Mouse (Mus musculus): Measurements from ENCODE around the gene Hormad1. TPM values are rescaled to one million over a fixed set of nuclear protein-coding genes. Genes with fewer than 3 reads are reported as not detected.
A peak's percentile ranks its signal among the peaks of the same experiment; 100 is the strongest.
"Not testable (repeated sequence)": the region's sequence is repeated elsewhere in the genome, so short reads cannot be mapped to it uniquely, and the experiment has no call there.

Hormad1 gene
- not detected for total RNA-seq (2021)
- long read RNA-seq, experiment 1, partial matches to known transcripts: 0 of 3 reads
- long read RNA-seq, experiment 1, other reads (novel, unspliced or antisense): 3 of 3 reads
- long read RNA-seq, experiment 2: 0 reads

DNA sequence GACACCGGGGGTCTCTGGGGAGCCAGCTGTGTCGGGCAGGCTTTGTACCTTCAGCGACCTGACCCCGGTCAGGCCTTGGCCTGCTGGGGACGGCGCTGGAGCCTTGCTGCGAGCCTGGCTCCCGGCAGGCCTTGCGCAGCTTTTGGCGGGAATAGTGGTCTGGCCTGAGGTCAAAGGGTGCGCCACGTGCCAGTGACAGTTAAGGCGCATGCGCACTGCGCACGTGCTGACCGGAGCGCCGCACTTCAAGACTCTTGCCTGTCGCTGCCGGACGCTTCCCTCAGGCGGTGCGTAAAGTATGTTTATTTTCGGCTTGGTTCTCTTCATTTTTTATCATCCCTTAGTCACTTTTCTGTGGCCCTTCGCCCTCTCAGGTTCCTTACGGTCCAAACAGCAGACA lies at the start of gene Hormad1:
Gene Hormad1, plus strand, starts transcription at position 241 of the 400 bp plus-strand sequence.
- DNase-seq: no peak

GRCm38 (mm10) chr3:95511611-95512180 lies 47.8 kb upstream of the Hormad1 start:
- DNase-seq: no peak

DNA sequence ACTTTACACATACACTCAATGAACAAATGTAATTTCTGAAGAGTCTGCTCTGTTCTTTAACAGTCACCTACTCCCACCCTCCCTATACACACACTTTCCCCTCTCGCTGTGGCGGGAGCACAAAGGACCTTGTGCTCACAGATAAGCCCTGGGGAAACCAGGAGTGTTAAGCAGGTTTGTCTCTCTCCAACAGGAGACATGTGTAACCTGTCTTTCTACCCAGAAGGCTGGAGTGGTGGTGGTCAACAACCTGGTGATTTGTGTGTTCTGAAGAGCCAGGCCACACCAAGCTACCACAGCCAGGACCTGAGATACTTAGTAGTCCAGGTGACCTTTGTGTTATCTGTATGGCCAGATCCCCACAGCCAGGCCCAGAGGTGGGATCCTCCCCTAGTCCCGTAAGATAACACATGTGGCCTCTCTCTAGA lies 42.8 kb upstream of the Hormad1 start:
- no peak for DNase-seq

GRCm38 (mm10) chr3:95517493-95517898 lies 42.0 kb upstream of the Hormad1 start:
- peak; percentile 42 for DNase-seq

DNA sequence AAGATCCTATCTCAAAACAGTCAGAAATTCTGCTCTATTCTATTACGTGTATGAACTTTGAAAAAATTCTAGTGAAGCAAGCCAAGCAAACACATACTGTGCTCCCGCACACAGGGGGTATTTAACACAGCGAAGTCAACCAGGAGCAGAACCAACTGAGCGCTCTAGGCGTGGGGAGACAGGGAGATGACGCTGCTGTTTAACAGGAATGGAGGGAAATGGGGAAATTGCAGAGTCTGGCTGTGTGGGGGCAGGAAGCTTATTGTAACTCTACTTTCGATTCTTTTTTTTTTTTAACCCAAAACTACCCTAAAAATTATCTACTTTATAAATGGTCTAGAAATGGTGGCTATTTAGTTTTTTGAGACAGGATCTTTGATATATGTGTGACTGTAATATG lies 40.6 kb upstream of the Hormad1 start:
- no peak for DNase-seq

DNA sequence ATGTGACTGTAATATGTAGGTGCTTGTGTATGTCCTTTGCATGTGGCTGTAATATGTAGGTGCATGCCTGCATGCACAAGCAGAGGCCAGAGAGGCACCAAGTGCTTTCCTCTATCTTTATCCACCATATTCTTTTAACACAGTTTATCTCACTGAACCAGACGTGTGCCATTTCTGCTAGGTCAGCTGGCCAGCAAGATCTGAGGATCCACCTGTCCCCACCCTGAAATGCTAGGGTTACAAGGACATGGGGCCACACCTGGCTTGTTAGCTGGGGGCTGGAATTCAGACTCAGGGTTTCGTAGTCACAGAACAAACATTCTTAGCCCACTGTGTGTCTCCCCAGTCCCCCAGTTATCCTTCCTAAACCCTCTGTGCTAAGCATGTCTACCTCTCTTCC lies 40.2 kb upstream of the Hormad1 start:
- no peak for DNase-seq

DNA sequence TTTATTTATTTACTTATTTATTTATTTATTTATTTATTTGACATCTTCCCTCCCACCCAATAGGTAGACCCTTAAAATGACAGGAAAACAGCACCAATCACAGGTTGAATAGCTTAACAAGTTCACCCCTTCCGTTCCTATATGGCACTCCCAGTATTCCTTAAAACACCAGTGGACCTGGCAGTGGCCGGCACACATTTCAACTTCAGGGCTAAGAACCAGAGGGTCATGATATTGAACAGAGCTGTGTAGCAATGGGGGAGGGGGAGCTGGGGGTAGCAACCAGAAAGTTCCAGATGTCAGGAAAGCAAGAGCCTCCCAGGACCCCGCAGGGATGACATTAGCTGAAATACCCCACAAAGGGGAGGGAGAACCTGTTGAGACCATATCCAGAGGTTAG lies 39.4 kb upstream of the Hormad1 start:
- no peak for DNase-seq

- DNase-seq: no peak
These were observed 38.3 kb upstream of the Hormad1 start for GRCm38 (mm10) chr3:95521168-95521567.

GRCm38 (mm10) chr3:95523662-95524061 lies 35.8 kb upstream of the Hormad1 start:
- no peak for DNase-seq

DNA sequence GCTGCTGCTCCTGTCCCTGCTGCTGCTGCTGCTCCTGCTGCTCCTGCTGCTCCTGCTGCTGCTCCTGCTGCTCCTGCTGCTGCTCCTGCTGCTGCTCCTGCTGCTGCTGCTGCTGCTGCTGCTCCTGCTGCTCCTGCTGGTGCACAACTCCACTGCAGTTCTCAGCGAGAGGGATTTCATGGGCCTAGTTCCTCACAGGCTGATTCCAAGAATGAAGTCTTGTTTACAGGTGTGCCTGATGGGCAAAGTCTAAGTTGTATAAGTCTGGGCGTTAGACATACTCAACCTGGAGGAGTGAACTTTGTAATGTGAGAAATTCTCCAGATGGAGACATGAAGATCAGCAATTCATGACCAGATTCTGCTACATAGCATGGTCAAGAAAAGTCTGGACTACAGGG lies 34.8 kb upstream of the Hormad1 start:
- no peak for DNase-seq

DNA sequence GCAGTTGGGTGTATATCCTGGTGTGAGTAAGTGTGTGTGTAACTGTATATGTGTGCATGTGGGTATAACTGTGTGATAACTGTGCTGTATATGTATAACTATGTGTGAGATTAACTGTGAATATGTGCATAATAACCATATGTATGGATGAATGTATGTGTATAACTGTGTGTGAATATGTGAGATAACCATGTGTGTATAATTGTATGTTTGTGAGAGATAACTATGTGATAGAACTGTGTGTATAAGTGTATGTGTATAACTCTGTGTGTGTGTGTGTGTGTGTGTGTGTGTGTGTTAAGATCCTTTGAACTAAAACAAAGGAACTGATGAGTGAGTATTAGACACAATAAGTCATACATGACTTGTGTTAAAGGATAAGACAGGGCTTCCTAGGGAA lies 33.4 kb upstream of the Hormad1 start:
- DNase-seq: no peak

DNA sequence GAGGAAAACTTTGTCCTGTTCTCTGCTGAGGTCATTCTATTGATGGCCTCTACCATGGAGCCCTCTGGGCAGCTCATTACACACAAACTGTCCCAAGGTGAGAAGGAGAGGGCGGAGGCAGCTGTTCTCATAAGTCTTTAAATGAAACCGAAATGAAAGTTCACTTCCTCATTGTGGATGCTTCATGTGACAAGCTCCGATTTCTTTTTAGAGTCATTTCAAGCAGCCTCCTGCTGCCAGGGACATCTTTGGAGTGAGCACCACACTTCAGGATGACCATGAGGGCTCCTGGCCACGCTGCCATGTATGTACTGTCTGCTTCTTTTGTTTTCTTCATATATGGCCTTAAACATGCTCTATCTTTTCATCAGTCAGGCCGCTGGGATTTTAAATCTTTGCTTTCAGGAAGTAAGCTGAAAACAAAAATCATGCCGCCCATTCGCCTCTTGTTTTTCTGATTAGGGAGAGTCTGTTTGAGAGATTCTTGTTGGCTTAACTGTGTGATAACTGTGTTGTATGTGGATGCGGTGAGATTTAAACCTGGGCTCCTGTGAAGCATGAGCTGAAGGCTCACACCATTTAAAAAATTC lies 32.8 kb upstream of the Hormad1 start, which contains the start of gene Ctss:
Gene Ctss, plus strand, starts transcription at position 165 of the 590 bp plus-strand sequence.
- no peak for DNase-seq

GRCm38 (mm10) chr3:95529814-95530213 lies 29.7 kb upstream of the Hormad1 start:
- DNase-seq: no peak

DNA sequence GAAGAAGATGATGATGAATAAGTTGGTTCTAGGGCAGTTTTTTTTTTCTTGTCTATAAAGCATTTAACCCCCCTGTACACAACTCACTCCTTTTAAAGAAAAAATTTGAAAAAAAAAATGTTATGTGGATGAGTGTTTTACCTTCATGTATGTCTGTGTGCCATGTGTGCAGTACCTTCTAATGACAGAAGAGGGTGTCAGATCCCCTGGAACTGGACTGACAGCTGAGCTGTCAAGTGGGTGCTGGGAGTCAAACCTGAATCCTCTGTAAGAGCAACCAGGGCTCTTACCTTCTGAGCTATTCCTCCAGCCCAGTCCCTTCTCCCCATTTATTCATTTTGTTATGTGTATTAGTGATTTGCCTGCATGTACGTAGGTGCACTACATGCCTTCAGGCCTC lies 28.5 kb upstream of the Hormad1 start:
- no peak for DNase-seq

- DNase-seq: no peak
These were observed 26.1 kb upstream of the Hormad1 start for GRCm38 (mm10) chr3:95533364-95533763.

GRCm38 (mm10) chr3:95534927-95535326 lies 24.6 kb upstream of the Hormad1 start:
- no peak for DNase-seq

DNA sequence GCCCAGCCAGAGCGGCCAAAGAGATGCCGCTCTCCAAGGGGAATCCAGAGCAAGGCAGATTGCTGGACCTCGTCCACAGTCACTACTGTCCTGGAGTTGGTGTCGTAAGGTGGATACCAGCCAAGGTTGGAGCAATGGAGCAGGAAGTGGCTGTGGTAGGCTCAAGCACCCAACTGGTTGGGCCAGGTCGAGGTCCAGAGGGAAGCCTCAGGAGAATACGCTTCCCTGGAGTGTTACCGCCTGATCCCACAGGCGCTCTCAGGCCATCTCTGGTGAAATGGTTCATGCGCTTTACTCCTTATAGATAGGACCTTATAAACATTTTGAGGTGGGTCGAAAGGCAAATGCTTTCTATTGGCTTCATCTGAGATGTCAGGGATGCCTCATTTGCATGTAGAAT lies 20.5 kb upstream of the Hormad1 start:
- DNase-seq: no peak

DNA sequence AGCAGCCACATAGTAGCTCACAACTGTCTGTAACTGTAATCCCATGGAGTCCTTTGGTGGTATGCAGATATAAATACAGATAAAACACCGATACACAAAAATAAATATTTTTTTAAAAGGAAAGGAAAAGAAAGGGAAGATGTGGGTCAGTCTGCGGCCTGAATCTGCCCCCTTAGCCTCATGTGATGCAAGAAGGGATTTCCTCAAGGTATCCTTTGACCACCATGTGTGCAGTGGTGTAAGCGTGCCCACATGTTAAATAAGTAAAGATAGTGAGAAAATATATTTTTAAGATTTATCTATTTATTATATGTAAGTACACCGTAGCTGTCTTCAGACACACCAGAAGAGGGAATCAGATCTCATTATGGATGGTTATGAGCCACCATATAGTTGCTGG lies 19.6 kb upstream of the Hormad1 start:
- DNase-seq: no peak

DNA sequence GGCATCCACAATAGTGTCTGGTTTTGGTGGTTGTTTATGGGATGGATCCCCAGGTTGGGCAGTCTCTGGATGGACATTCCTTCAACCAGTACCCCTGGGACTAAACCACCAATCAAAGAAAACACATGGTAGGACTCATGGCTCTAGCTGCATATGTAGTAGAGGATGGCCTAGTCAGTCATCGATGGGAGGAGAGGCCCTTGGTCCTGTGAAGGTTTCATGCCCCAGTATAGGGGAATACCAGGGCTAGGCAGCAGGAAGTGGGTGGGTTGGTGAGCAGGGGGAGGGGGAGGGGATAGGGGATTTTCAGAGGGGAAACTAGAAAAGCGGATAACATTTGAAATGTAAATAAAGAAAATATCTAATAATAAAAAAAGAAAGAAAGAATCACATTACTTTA lies 18.3 kb upstream of the Hormad1 start:
- DNase-seq: not testable (repeated sequence)

DNA sequence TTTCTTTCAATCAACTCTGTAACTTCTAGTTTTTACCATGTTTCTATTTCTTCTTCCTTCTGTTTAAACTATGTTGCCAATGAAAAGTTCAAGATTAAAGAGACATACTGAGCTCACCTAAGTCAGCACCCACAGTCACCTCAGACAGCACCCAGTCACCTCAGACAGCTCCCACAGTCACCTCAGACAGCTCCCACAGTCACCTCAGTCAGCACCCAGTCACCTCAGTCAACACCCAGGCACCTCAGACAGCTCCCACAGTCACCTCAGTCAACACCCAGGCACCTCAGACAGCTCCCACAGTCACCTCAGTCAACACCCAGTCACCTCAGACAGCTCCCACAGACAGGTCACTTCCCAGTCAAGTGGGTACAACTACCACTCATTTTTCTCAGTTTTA lies 17.3 kb upstream of the Hormad1 start:
- DNase-seq: no peak

GRCm38 (mm10) chr3:95542981-95543380 lies 16.5 kb upstream of the Hormad1 start:
- DNase-seq: no peak

DNA sequence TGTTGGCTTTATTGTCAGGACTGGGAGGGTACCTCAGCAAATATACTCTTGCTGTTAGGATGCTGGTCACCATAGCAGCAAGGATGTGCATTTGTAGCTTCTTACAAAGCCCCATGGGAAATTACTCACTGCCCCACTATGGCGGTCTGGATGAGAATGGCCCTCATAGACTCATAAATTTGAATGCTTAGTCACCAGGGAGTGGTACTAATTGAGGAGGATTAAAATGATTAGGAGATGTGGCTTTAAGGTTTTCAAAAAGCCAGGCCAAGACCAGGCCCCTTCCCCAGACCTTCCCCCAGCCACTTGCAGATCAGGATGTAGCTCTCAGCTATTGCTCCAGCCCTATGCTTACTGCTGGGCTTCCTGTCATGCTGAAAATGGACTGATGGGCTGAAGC lies 9.3 kb upstream of the Hormad1 start:
- no peak for DNase-seq

- DNase-seq: no peak
These were observed 5.5 kb upstream of the Hormad1 start for GRCm38 (mm10) chr3:95553986-95554385.

DNA sequence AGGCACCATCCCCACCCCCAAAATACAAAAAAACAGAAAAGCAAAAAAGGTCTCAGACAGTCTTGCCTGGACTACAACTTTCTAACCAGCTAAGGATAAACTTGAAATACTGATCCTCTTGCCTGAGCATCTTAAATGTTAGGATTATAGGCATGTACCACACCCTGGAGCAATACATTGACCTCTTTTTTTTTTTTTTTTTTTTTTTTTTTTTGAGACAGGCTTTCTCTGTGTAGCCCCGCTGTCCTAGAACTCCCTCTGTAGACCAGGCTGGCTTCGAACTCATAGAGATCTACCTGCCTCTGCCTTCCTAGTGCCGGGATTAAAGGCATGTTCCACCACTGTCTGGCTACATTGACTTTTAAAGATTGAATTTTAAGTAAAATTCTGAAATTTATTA lies 1.3 kb downstream of the Hormad1 start:
- no peak for DNase-seq

Data from gastrocnemius, postnatal 25 days (tissue).